Comparison of ENCODE assay signal across 10 mouse cellular contexts in the genomic region with DNA sequence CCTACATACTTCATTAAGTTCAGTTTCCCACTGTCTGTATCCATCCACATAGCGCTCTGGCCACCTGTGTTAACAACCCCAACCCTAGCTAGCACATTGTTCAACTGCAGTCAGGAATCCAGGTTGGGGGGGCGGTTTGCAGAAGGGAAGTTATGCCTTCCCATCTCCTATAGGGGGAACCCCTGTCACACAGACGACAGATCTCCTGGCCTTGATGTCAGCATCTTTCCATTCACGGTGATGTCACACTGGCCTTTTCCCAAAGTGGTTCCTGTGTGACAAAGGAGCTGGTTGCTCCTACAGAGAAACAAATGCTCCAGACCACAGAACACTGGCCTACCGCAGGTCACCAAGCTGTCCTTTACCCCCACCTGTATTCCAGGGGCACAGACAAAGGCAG. TPM values are rescaled to one million over a fixed set of nuclear protein-coding genes. Genes with fewer than 3 reads are reported as not detected.
DNase-seq lines count a peak whose midpoint lies in the region; ATAC-seq and TF ChIP-seq lines count a peak whose summit lies in the region.
"Had no signal": no experiment of that assay in that cellular context is flagged by ENCODE, and none has a peak within 500 bp of the region (broad histone marks: within the 10 kb centered on the region; RNA-seq: fewer than 3 reads in every experiment).

No protein-coding gene starts in this region.

- H3K4me1 ChIP-seq in liver, adult 2 months (ENCODE audit: control insufficient read depth, insufficient read depth, low read length) = peaks cover 17% of the 10 kb centered on the region
- peaks cover 34% of the 10 kb centered on the region for H3K4me1 ChIP-seq in hindbrain, embryonic 16.5 days (ENCODE audit: control insufficient read depth, insufficient read depth, low read depth, low read length)
- H3K4me1 ChIP-seq in neural tube, embryonic 14.5 days (ENCODE audit: control insufficient read depth, insufficient read depth, low read length) = peaks cover 24% of the 10 kb centered on the region

- no peak overlapping the region for H3K27ac ChIP-seq in liver, adult 2 months (replicated peaks; ENCODE audit: insufficient read depth, low read depth, low read length)
- H3K27ac ChIP-seq in hindbrain, embryonic 16.5 days (ENCODE audit: low read depth, low read length) = no peak overlapping the region
- no peak overlapping the region for H3K27ac ChIP-seq in neural tube, embryonic 14.5 days (ENCODE audit: low read depth, low read length)
- H3K27ac ChIP-seq: limb, embryonic 12.5 days had no signal

- no peaks in the 10 kb centered on the region for H3K36me3 ChIP-seq in liver, adult 2 months (ENCODE audit: control insufficient read depth, insufficient read depth, low read length)
- no peaks in the 10 kb centered on the region for H3K36me3 ChIP-seq in hindbrain, embryonic 16.5 days (ENCODE audit: control insufficient read depth, insufficient read depth, low read length)
- no peaks in the 10 kb centered on the region for H3K36me3 ChIP-seq in neural tube, embryonic 14.5 days (ENCODE audit: control insufficient read depth, insufficient read depth, low read length)

- 69% methylated on average over 5 of the region's 5 CpGs for WGBS in liver, adult 2 months
- 54% methylated on average over 5 of the region's 5 CpGs for WGBS in hindbrain, embryonic 16.5 days
- WGBS in neural tube, embryonic 14.5 days = 58% methylated on average over 5 of the region's 5 CpGs

- H3K4me2 ChIP-seq in hindbrain, embryonic 16.5 days (ENCODE audit: low read length) = no peak overlapping the region
- no peak overlapping the region for H3K4me2 ChIP-seq in neural tube, embryonic 14.5 days (ENCODE audit: low read depth, low read length)

- H3K4me3 ChIP-seq in liver, adult 2 months (ENCODE audit: insufficient read depth, low read depth, low read length) = no peak overlapping the region
- no peak overlapping the region for H3K4me3 ChIP-seq in hindbrain, embryonic 16.5 days (ENCODE audit: low read length)
- H3K4me3 ChIP-seq in neural tube, embryonic 14.5 days (ENCODE audit: low read depth, low read length) = no peak overlapping the region
- H3K4me3 ChIP-seq: limb, embryonic 12.5 days had no signal

- no peaks in the 10 kb centered on the region for H3K9me3 ChIP-seq in hindbrain, embryonic 16.5 days (ENCODE audit: control insufficient read depth, low read length)
- no peaks in the 10 kb centered on the region for H3K9me3 ChIP-seq in neural tube, embryonic 14.5 days (ENCODE audit: control insufficient read depth, low read length)
- H3K9me3 ChIP-seq: limb, embryonic 12.5 days had no signal

- H3K9ac ChIP-seq in liver, adult 2 months (ENCODE audit: low read depth, low read length) = no peak overlapping the region
- H3K9ac ChIP-seq in hindbrain, embryonic 16.5 days (ENCODE audit: low read depth, low read length) = peak overlapping the region; percentile 43; the same call in 1 of the 2 replicates
- H3K9ac ChIP-seq in neural tube, embryonic 14.5 days (replicated peaks; ENCODE audit: low read depth, low read length) = no peak overlapping the region

- ATAC-seq in hindbrain, embryonic 16.5 days = peak; percentile 8; the same call in 1 of the 2 replicates
- ATAC-seq in neural tube, embryonic 14.5 days (ENCODE audit: low read depth) = 0 out of 2 replicates have a peak, but pooled peaks have one; percentile 15

- TF ChIP-seq CTCF in liver, adult 2 months (IDR thresholded peaks at IDR 0.05; ENCODE audit: low read depth, low read length) = peak; percentile 30; the same call in 1 of the 2 replicates

- no peaks in the 10 kb centered on the region for H3K79me2 ChIP-seq in liver, adult 2 months (ENCODE audit: control insufficient read depth, insufficient read depth, low read length)

- DNase-seq in adrenal gland, postnatal 10 days = peak; percentile 48
- DNase-seq in adrenal gland, postnatal 4 days (ENCODE audit: low spot score in 2 of 2) = no peak
- no peak for DNase-seq in liver, adult 2 months (ENCODE audit: extremely low read depth, low read depth, low spot score)
- no peak for DNase-seq in liver
- DNase-seq in cerebellum, adult 11-12 months = peak; percentile 81
- no peak for DNase-seq in spleen, postnatal 14 days (ENCODE audit: low spot score in 2 of 2)

- no peak for TF ChIP-seq POLR2A in liver, adult 2 months (IDR thresholded peaks at IDR 0.05; ENCODE audit: extremely low read depth, insufficient read depth, low read length)

- no peaks in the 10 kb centered on the region for H3K27me3 ChIP-seq in liver, adult 2 months (ENCODE audit: control insufficient read depth, insufficient read depth, low read length)
- H3K27me3 ChIP-seq in hindbrain, embryonic 16.5 days (replicated peaks; ENCODE audit: control insufficient read depth, insufficient read depth, low read length) = peaks cover 10% of the 10 kb centered on the region
- peaks cover 21% of the 10 kb centered on the region for H3K27me3 ChIP-seq in neural tube, embryonic 14.5 days (ENCODE audit: control insufficient read depth, insufficient read depth, low read length)
- H3K27me3 ChIP-seq: limb, embryonic 12.5 days had no signal

RNA-seq across cellular contexts. Expression of gene Ccnd1, which starts 4.2 kb away (rescaled TPM):
- 10 to 100 TPM; 72.7 to 80.8 TPM for total RNA-seq in adrenal gland, postnatal 10 days (2021)
- 100 to 1,000 TPM; 110 to 132 TPM for total RNA-seq in adrenal gland, postnatal 4 days (2021)
- total RNA-seq in liver, adult 2 months (2014; rRNA removed) = 42.5 and 49.3 TPM in 2 replicates
- 36.4 and 55.0 TPM in 2 replicates for polyA plus RNA-seq in liver, adult 2 months (2012; rRNA removed)
- 31.0 and 33.5 TPM in 2 replicates for polyA plus RNA-seq in hindbrain, embryonic 16.5 days (2015; fragmentation: Nextera tagmentation; extraction: Ambion mirVana)
- polyA plus RNA-seq in neural tube, embryonic 14.5 days (2014; fragmentation: Nextera tagmentation; extraction: Ambion mirVana) = 12.1 and 17.9 TPM in 2 replicates

RNA-seq across cellular contexts. Expression of gene LTO1, which starts 20.7 kb away (rescaled TPM):
- 10 to 100 TPM; 25.6 to 26.2 TPM for total RNA-seq in adrenal gland, postnatal 10 days (2021)
- 10 to 100 TPM; 27.6 to 32.9 TPM for total RNA-seq in adrenal gland, postnatal 4 days (2021)
- total RNA-seq in liver, adult 2 months (2014; rRNA removed) = 8.9 and 10.6 TPM in 2 replicates
- 10.1 and 11.2 TPM in 2 replicates for polyA plus RNA-seq in liver, adult 2 months (2012; rRNA removed)
- 29.7 and 32.5 TPM in 2 replicates for polyA plus RNA-seq in hindbrain, embryonic 16.5 days (2015; fragmentation: Nextera tagmentation; extraction: Ambion mirVana)
- polyA plus RNA-seq in neural tube, embryonic 14.5 days (2014; fragmentation: Nextera tagmentation; extraction: Ambion mirVana) = 22.4 and 25.8 TPM in 2 replicates

RNA-seq across cellular contexts. Expression of gene Fgf15, which starts 39.2 kb away (rescaled TPM):
- not detected for total RNA-seq in adrenal gland, postnatal 10 days (2021)
- total RNA-seq in adrenal gland, postnatal 4 days (2021) = under 1 TPM in 1 of 2 experiments, not detected in 1; 0.53 TPM
- total RNA-seq in liver, adult 2 months (2014; rRNA removed) = not detected in 2 replicates
- not detected in 2 replicates for polyA plus RNA-seq in liver, adult 2 months (2012; rRNA removed)
- 22.7 and 23.6 TPM in 2 replicates for polyA plus RNA-seq in hindbrain, embryonic 16.5 days (2015; fragmentation: Nextera tagmentation; extraction: Ambion mirVana)
- 11.9 and 13.3 TPM in 2 replicates for polyA plus RNA-seq in neural tube, embryonic 14.5 days (2014; fragmentation: Nextera tagmentation; extraction: Ambion mirVana)
- polyA plus RNA-seq: stomach, embryonic 14.5 days had no signal

Comparison
In these comparisons a context has a peak if more than half of its experiments do, and no peak if none do; other contexts are left out.
1. DNase-seq: peak in adrenal gland, postnatal 10 days (single experiment) and cerebellum, adult 11-12 months (single experiment); none in adrenal gland, postnatal 4 days (0 of 2), liver, adult 2 months (single experiment), liver (single experiment) and spleen, postnatal 14 days (0 of 2).